Mouse (Mus musculus): ENCODE measurements around the gene Flnb.

Gene Flnb

DNA sequence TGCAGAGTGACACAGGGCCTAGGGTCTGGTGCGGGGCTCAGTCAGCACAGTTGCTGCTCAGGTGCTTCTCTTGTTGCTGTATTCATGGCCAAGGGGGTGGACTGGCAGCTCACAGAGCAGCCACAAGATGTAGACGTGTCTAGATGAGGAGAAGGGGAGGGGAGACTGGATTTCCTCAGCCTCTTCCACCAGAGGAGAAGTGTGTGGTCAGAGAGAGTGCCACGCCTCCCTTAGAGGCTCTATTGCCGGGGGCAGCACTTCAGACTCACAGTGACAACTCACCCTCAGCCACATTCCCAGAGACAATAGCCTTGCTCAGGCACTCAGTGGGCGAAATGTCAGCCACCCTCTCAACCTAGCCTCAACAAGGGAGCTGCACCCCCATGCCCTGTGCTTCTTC is 127.5 kb downstream of the Flnb start:
- no peak for DNase-seq

- DNase-seq: no peak
Observed at GRCm38 (mm10) chr14:7951234-7951633, 133.5 kb downstream of the Flnb start.

- DNase-seq: no peak
Observed at GRCm38 (mm10) chr14:7952610-7953254, 135.0 kb downstream of the Flnb start.

DNA sequence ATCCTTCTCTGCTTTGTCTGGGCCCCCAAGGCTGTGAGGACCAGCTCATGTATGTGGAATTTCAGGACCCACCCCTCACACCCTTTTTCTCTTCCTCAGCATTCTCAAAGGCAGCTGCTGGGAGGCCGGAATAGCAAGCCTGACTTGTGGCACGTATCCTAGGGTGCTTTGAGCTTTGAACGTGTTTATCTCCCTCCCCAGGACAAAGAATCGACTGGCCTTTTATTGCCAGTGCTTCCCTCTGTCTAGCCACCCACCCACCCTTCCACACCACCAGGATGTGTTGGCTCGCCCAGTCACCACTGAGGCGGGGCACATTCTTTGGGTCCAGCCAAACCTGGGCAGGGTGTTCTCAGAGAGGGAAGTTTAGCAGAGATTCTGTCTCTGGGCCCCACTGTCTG is 136.3 kb downstream of the Flnb start:
- no peak for DNase-seq

DNA sequence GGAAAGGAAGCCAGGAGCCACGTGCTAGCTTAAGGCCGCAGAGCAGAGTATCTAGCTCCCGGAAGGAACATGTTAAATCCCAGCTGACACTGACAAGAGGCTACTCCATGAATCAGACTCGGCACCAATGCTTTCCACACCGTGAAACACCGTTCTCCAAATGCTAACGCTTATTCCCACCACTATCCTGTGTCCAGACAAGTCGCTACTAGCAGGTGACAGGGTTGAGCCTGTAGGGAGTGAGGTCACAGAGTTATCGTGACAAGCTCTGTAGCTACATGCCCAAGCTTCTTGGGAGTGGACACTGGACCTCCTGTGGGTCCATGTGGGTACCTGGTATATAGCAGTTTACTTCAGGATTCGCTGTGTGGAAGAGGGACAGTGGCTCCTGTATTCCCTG is 138.7 kb downstream of the Flnb start:
- DNase-seq: no peak

- no peak for DNase-seq
Observed at GRCm38 (mm10) chr14:7957049-7957448, 139.3 kb downstream of the Flnb start, which contains the start of gene Gm45521. Gene Gm45521, plus strand, starts transcription at chr14:7957288.

DNA sequence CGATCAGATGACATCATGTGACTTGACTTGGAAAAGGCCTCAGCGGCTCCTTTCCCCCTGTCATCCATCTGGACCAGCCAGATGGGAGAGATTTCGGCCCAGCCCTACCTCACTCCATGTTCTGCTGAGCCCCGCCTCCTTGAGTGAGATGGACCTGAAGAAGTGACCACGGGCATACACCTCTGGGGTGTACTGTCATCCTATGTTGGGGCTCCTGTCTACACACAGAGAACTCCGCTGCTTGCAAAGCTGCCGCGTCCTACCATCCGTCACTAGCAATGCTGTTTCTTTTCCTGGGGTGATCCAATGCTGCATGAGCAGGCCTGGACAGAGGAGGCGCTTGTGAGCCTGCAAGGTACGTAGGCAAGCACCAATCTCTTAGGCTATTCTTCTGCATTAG is 142.9 kb downstream of the Flnb start:
- DNase-seq: peak; percentile 57 to 73

GRCm38 (mm10) chr14:7961714-7962113 is 144.0 kb downstream of the Flnb start:
- no peak for DNase-seq

GRCm38 (mm10) chr14:7962626-7963025 is 144.9 kb downstream of the Flnb start:
- DNase-seq: no peak

DNA sequence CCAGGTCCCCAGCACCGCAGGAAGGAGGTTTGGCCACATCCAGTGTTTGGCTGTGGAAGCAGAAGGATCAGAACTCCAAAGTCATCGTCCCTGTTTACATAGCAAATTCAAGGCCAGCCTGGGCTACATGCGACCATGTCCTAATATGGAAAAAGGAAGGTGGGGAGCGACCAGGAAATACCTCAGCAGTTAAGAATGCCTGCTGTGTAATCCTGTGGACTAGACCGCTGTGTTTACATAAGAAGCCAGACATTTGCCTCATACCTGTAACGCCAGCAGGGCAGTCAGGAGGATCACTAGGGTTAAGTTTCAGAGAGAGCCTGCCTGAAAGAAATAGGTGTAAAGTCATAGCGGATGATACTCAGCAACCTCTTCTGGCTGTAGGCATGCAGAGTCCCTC is 145.4 kb downstream of the Flnb start:
- no peak for DNase-seq

DNA sequence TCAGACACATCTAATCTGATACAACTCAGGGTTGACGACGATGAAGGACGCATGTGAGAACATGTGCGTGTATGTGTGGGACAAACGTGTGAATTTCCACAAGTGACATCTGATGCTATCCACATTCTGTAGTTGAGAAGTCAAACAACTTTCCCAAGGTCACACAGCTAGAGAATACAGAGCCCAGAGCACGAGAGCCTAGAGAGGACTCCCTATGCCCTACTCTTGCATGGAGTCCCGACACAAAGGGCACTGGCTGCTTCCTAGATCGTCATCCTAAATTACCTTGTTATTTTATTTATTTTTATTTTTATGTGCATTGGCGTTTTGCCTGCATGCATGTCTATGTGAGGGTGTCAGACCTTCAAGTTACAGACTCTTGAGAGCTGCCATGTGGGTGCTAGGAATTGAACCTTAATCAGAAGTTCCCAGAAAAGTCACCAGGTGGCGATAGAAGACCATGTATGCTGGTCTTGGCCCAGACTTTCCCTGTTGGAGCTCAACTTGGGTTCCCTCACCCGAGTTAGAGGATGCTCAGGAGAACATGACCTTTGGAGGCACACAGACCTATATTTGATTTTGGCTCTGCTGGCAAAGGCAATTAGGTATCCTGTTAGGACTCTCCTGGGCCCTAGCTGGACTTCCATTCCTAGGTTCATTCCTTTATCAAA is 146.6 kb downstream of the Flnb start:
- peak; percentile 62 to 82 for DNase-seq

DNA sequence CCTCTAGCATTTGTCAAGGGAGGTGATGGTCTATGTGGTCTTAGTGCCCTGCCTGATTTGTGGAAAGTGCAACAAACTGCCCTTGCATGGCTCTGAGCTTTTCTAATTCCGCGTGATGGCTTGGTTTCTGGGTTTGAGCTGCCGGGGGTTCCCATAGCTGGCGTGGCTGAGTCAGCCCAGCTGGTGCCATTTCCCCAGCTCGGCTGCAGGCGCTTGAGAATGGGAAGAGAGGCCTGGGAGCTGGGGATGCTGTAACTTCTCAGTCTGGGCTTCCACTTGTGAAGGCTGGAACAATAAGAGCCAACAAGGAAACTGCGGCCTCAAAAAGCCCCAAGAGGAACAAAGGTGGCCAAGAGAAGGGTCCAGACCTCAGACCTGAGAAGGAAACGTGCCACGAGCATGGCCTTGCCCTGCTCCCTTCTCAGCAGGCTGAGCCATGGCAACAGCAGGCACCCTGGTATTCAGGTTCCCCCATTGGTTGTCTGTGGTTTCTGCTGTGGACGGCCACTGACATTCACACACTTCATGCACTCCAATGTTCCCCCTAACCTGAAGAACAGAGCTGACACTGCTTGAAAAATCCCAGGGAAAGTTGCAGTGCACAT is 154.2 kb downstream of the Flnb start:
- DNase-seq: no peak

DNA sequence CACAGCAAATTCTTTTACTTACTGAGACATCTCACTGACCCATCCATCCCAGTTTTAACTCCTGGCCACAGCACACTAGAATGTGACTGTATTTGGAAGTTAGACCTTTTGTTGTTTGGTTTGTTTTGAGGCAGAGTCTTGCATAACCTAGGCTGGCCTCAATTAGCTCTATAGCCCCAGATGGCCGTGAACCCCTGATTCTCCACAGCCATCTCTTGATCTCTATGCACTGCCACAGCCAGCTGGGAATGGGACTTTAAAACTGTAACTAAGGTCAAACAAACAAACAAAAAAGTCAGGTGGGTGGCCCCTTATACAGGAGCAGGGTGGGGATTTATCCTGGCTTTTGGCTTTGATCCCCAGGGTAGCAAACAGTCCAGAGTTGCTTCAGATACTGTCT is 156.9 kb downstream of the Flnb start:
- no peak for DNase-seq

DNA sequence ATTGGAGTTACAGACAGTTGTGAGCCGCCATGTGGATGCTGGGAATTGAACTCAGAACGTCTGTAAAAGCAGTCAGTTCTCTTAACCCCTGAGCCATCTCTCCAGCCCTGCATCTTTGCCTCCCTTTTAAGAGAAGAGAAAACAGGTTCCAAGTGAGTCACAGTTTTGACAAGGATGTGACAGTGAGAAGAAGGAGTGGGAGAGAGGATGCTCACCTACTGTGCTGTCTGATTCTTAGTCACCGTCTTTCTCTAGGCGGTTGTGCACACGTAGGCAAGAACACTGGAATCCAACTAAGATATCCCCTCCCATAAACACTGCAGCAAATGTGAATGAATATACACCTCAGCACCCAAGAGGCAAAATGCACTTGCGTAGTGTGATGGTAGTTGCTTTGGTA is 157.4 kb downstream of the Flnb start:
- no peak for DNase-seq

- DNase-seq: no peak
Observed at GRCm38 (mm10) chr14:7977471-7977870, 159.7 kb downstream of the Flnb start.

DNA sequence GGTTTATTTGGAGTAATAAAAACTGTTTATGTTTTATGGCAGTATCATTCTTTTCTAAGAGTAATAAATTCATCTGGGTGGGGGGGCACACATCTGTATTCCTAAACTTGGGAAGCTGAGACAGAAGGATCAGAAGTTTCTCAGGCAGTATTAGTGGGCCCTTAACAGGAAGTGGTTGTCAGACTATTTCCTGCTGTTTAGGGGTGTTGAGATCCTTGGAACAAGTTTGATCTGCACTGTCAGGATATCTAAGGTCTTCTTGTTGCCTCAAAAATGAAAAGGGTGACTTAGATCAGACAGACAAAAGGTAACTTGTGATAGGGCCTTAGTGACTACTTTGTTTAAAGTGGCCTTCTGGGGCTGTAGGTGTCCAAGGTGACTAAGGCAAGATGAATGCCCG is 160.4 kb downstream of the Flnb start:
- DNase-seq: no peak

- DNase-seq: no peak
Observed at GRCm38 (mm10) chr14:7981226-7981625, 163.5 kb downstream of the Flnb start.

DNA sequence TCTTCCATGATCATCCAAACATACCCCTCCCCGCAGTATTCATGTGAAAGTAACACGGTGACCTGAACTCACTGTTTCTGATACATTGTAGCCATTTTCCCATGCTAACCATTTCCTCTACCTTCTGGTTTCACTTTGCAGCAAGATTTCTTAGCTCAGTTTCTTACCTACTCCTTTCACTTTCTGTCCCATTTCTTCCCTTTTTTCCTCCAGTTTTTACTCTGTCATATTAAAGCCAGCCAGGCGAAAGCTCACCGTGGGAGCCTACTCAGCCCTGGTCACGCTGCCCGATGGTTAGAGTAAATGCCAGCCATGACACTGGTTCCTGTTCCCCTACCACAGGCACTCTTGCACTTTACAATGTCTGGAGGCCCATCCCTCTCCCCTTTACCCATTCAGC is 169.2 kb downstream of the Flnb start:
- no peak for DNase-seq

DNA sequence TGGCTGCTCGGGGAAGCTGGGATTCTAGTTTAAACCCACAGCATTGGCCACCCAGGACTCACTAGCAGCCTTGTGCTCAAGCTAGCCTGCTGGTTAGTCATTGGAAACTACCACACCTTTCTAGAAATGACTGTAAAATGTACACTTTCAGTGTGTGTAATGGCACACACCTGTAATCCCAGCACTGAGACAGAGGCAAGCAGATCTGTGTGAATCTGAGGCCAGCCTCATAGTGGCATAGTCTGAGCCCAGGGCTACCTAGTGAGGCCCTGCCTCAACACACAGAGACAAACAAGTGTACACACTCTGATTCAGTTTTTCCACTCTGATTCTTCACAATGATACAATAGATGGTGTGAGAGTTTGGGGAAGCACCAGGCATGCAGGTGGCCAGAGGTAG is 171.6 kb downstream of the Flnb start:
- no peak for DNase-seq

DNA sequence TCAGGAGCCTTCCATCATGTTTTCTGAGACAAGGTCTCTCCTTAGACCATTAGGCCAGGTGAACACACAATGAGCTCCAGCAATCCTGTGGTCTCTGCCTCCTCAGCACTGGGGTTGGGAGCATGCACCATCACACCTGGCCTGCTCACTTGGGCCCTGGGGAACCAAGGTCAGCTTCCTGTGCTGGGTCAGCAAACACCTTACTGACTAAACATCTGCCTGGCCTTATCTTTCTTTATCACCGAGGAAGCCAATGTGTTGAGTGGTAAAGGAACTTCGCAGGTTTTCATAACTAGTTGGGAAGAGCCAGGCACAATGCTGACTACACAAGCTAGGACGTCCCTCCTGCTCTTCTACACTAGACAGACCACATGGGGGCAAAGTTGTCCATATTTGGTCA is 172.2 kb downstream of the Flnb start:
- DNase-seq: no peak

- DNase-seq: no peak
Observed at GRCm38 (mm10) chr14:7991108-7991776, 173.5 kb downstream of the Flnb start.

DNA sequence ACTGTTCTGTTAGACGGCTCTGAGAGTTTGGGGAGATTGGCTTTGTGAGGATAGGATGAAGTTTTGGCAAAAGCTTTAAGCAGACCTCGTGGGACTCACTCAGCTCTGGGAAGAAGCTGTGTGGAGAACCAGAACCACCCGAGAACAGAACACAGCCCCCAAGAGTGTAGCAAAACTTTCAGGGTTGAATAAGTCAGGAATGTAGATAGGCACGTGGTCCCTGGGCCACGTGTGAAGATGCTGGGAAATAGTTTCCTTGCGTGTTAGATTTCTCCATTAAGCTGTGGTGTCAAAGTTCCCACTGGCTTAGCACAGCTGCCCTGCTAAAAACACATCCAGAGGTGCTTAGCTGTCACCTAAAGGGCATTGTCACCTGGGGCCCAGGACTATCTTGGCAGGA is 174.4 kb downstream of the Flnb start:
- no peak for DNase-seq

DNA sequence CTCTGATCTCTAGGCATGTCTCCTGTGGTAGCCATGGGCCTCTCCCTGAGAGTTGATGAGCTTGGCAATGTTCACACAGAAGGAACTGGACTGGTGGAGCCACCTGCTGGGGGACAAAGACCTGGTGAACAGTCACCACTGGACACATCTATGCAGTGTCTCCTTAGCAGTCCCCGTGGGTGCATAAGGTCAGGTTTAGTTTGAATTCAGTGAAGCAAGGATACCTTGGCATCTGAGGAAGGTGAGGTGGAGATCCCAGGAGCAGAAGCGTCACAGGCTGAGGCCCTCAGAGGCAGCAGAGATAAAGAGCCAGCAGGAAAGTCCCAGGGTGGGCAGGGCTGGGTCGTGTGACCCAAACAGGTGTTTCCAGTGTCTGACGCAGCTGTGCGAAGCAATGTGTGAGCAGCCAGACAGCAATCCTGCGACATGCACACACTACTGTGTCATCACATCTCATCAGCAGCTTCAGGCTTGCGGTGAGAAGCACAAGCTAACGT is 176.6 kb downstream of the Flnb start, which contains the start of gene Dnase1l3:
TSS of gene Dnase1l3 (minus strand) at position 303 of the 497 bp plus-strand sequence.
- peak in 1 of 2 experiments; percentile 30 for DNase-seq
